Mouse (Mus musculus) brain, embryonic 14.5 days (tissue): ENCODE data around the gene Hoxa11. TPM values are rescaled to one million over a fixed set of nuclear protein-coding genes. Genes with fewer than 3 reads are reported as not detected.

ENCODE experiments used
- DNase-seq: peaks from one replicate; pipeline ENCODE4 v3.0.0-alpha.2; 2011; ENCODE audit warnings: low read depth
- CTCF ChIP-seq: fragments of 200-500 bp; IDR thresholded peaks from 2 replicates; pipeline ENCODE4 v1.5.1; 2012; ENCODE audit warnings: inconsistent platforms, mild to moderate bottlenecking, moderate library complexity, borderline replicate concordance; ENCODE audit not compliant: insufficient read depth, insufficient read length; ENCODE audit errors: extremely low read depth
- POLR2A ChIP-seq: fragments of 200-500 bp; IDR thresholded peaks from 2 replicates; pipeline ENCODE4 v1.6.1; 2012; ENCODE audit warnings: mild to moderate bottlenecking, inconsistent platforms, borderline replicate concordance; ENCODE audit not compliant: poor library complexity, insufficient read depth, insufficient read length, severe bottlenecking; ENCODE audit errors: extremely low read depth
- polyA plus RNA-seq: library from polyadenylated mRNA; depleted of rRNA; stranded (reverse); fragments of >200 nt; gene quantifications from 2 replicates; pipeline ENCODE4 v1.2.3, GENCODE M21; 2012

Hoxa11 gene
- polyA plus RNA-seq, 1 experiment: not detected

- TF ChIP-seq CTCF: no peak
- no peak for TF ChIP-seq POLR2A
- no peak for DNase-seq
These were observed 9.7 kb downstream of the Hoxa11 start for GRCm38 (mm10) chr6:52235866-52236265.

DNA sequence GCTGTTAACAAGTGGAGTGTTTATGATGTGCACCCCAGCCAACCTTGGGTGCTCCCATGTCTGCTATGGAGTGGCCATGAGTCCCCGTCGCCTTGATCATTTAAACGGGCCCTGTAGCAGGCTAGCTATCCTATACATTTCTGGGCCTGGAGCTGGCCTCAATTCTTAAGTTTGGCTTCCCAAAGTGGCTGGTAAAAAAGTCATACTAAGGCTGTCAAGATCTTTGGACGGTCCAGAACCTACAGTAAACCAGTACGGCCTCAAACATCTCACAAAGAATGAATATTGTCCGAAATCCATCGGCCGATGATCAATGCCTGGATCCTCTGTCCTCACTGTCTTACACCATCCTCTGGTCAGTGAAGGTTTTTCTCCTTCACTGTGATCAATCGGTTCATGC lies 10.3 kb downstream of the Hoxa11 start:
- TF ChIP-seq CTCF: no peak
- no peak for DNase-seq

GRCm38 (mm10) chr6:52234428-52235140 lies 11.0 kb downstream of the Hoxa11 start:
- no peak for DNase-seq
- TF ChIP-seq POLR2A: no peak
- TF ChIP-seq CTCF: no peak

- TF ChIP-seq CTCF: no peak
- TF ChIP-seq POLR2A: no peak
- no peak for DNase-seq
These were observed 11.8 kb downstream of the Hoxa11 start for GRCm38 (mm10) chr6:52233546-52234427.

- no peak for TF ChIP-seq POLR2A
- no peak for TF ChIP-seq CTCF
These were observed 12.5 kb downstream of the Hoxa11 start for GRCm38 (mm10) chr6:52232984-52233545.

GRCm38 (mm10) chr6:52232568-52232965 lies 13.0 kb downstream of the Hoxa11 start:
- DNase-seq: no peak
- TF ChIP-seq POLR2A (no peak), CTCF (no peak)

More at GRCm38 (mm10) chr6:52232984-52233545, 12.5 kb downstream of the Hoxa11 start:
- DNase-seq: no peak

GRCm38 (mm10) chr6:52231885-52232567 lies 13.6 kb downstream of the Hoxa11 start:
- DNase-seq: no peak
- TF ChIP-seq CTCF (no peak), POLR2A (no peak)

GRCm38 (mm10) chr6:52230516-52231165 lies 15.0 kb downstream of the Hoxa11 start, which contains the start of gene Hoxa9:
Gene Hoxa9 (minus strand): TSS chr6:52231089.
- no peak for DNase-seq
- no peak for TF ChIP-seq POLR2A
- TF ChIP-seq CTCF: no peak

- no peak for TF ChIP-seq POLR2A
- TF ChIP-seq CTCF: no peak
- DNase-seq: no peak
These were observed 15.8 kb downstream of the Hoxa11 start for GRCm38 (mm10) chr6:52229558-52230416.

DNA sequence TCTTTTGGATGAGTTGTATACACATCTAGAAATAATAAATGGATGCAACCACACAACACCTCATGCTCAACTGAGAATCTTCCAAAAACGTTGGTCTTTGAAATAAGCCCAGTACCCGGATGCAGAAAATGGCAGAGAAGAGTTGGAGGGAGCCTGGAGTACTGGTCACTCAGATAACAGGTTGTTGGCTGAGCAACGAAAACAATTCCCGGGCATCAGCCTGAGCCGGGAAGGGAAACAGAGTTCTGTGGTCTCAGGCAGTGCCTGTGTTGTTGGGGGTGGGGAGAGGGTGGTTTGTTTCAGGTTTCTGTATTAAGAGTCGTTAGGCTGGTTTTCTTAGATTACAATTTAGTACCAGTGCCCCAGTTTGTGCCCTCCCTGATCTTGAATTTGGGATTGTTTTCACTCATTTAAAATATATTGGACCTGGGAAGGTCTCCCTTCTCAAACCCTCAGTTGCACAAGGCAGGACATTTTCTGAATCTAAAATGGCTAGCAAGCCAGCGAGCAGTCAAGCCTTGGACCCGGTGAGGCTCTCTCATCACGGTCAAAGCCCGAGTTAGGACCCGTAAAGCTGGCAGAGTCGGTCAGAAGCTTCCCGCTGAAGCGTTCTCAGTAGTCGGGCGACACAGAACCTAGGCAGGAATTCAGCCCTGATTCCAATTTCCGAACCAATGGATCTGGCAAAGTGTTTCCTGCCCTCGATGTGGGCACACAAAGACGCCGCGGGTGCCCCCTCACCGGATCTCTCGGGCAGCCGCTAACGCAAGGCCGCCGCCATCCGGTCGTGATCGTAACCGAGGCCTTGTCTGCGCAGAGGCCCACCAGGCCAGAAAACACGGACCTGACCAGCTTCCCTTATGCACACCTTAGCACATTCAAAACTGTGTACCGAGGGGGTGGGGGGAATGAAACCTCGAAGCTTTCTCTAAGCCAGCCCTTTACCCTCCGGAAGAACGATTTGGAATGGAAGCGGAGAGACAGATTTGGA lies 16.8 kb downstream of the Hoxa11 start:
- DNase-seq: no peak
- TF ChIP-seq CTCF (no peak), POLR2A (no peak)
